Mouse (Mus musculus) right cerebral cortex, postnatal 10 days (tissue): ENCODE measurements around the gene Sec16a.

Experiments
- DNase-seq, 2 experiments: peaks; one replicate each; pipeline ENCODE4 v3.0.0; 2021; ENCODE audit warnings: low spot score in 2 of 2

Gene Sec16a

DNA sequence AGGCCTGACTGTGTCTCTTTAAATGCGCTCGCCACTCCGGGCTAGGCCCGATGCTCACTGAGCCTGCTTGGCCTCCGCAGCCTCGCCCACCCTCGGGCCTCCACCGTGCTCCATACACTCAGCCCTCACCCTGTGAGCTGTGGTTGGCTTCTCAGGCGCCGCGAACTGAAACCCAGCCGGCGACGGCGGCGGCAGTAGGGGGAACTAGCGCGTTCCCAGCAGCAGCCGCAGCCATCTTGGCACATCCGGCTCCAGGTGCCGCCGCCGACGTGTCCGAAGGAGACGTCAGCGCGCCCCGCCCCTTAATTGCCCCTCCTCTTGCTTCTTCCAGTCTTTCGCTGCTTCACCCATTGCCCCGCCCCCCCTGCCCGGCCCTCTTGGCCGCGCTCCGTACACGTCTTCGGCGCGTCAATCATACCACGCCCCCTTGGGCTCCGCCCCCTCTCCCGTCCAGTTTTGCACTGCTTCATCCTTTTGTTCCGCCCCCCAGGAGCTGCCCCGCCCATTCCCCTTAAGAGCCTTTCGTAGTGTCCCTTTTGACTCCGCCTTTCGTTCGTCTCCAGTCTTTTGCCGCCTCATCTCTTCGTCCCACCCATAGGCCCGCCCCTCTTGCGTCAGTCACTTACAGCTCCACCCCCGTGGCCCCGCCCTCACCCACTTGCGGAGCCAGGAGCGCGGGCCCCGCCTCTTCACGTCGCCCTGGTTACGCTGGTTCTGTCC lies at the start of gene Sec16a:
TSS of gene Sec16a (minus strand) at position 271 of the 720 bp plus-strand sequence.
- peak; percentile 100 for DNase-seq

DNA sequence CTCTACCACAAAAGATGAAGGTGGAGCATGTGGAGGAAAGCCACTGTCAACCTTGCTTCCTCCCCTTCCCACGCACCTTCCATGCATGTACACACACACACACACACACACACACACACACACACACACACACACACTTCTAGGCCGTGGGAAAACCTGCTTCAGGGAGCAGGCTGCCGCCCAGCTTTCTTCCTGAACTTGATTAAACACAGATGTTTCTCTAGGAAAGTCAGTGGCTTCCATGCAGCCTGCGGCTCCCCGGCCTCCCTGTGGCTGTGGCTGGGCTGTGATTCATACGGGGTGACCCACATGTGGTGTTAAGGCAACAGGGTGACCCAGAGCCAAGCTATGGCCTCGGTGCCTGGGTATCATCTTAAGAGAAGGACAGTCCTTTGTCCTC lies 49.4 kb upstream of the Sec16a start:
- DNase-seq = no peak

DNA sequence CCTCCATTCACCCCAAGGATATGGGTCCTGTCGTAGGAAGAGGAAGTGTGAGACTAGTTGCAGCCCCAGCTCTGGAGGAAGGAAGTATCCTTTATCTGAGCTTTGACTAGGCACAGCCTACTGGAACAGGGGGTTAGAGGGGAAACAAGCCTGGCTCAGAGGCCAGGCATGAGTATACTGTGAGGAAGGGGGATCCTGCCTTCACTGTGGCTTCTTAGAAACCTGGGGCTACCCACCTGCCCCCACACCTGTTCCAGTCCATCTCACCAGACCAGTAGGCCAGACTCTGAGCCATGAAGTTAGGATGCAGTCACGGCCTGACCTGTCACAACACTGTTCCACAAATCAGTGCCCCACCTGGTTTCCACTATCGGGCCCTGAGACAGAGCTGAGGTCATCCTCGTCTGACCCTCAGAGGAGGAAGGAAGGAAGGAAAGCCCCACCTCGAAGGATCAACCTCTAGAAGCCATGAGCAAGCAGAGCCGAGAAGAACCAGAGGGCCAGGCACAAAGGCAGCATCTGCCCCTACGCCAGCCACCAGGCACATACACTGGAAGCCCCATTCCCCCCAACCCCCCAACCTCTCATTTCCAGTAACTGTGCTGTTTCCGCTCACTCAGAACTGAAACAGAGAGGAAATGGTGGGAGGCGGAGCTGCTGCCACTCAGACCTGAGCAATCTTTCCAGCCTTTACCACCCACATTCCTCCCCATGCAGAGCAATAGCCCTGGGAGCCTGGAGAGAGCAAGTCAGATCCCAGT lies 48.2 kb upstream of the Sec16a start:
- DNase-seq = no peak

DNA sequence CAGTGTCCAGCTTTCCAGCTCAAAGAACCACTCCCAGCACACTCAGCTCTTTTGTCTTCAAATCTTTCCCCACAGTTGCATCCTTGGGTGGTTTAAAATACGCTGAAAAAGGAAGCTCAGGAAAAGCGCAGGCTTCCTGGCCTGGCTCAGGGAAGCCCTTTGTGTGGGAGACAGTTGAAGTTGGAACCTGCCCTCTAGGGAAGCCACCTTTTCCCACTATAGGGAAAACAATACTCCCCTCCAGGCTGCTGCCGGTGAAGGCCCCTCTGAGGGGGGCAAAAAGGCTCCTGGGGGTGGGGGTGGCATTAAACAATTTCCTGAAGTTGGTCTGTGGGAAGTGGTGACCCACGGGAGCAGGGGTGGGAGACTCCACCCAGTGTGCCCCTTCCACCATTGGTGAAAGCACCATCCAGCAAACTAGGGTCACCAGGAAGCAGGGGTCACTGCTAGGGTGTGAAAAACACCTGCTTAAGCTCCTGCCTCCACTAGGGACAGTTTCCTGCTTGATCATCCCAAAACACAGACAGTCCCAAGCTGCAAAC lies 45.8 kb upstream of the Sec16a start:
- DNase-seq = no peak

DNA sequence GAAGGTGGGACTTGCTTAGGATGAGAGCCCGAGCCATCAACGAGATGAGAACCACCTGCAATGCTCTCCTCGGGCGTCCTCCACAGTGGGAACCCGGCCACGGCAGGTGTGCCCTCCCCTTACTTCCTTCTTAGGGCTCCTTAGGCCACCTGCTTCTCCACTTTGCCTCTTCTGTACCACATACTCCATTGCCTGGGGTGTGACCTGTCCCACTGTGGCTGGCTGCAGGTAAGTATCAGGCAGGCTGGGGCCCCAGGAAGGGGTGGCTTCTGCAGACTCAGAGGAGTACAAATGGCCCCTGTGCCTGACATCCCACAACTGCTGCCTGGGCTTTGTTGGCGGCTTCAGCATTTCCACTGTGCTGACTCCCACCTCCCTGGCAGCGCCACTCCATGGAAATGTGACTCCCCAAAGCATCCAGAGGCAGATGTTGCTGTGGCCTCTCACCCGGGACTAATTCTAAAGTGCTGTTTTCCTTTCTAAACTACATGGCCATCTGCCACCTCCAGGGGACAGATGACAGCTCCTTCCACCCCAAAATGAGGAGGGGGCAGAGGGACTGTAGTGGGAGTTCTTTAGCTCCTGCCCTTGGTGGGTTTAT lies 43.6 kb upstream of the Sec16a start:
- no peak for DNase-seq

DNA sequence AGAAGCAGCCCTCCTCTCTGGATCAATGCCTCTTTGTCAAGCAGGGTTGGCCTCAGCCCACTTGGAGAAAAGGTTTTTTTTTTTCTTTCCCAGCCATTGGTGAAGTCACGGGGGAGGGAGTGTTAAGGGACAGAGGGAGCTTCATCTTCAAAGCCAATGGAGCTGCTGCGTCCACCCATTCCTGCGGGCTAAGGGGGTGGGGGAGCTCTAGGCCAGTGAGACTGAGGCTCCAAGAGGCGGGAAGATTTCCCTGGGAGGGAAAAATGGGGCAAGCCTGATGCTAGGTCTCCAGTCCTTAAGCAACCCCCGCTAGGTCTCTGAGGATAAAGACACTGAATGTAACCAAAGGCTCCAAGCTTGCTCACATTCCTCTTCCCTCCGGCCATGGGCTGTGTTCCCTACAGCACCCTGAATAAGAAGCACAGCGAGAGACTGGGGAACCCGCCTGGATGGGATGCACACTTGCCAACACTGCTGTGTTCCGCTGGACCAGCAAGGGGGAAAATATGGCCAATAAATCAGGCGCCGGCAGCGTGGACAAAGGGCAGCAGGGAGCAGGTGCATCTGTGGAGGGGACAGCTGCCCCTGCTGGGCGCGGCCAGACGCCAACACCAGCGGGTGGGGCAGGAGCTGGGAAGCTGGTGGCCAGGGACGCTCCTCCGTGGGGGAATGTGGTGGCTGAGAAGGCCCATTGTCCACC lies 42.5 kb upstream of the Sec16a start:
- DNase-seq = peak; percentile 83 to 89

DNA sequence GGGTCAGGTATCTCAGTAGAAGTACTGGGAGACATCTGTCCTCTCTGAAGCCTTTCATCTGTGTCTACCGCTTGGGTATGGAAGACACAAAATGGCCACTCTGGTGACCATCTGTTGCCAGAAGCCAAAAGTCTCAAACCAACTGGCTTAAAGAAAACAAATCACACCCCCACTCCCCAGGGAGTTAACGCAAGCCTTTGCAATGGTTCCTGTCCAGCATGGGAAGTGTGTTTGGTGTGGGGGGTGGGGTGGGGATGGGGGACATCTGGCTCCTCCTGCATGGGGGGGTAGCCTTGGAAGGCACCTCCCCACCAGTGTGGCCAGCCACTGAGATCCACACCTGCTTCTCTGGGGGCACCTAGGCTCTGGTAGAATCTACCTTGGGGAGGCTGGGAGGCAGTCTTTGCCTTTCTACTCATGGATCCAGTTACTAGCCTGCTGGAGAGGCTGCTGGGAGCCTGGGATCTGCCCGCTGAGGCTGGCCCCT lies 41.9 kb upstream of the Sec16a start:
- DNase-seq = no peak

DNA sequence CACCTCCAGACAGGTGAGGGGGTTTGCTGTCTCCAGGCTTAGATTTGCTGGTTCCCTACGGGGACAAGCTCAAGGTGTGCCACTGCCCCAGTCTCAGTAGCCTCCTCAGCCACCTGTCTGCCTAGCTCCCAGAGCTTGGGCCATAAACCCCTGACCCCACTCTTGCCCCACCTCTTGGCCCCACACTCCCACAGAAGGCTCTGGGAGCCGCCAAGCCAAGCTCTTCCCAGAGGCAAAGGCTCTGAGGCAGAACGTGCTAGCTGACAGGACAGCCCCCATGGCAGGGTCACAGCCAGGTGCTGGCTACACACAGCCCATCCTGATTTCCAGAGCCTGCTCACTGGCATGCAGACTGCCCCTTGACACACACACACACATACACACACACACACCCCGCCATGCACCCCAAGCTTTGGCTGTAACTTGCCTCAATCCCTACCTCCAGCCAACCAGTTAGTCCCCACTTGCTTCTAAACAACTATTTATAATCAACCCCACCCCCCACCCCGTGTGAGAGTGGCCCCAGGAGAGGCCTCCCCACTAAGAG lies 41.3 kb upstream of the Sec16a start:
- no peak for DNase-seq

DNA sequence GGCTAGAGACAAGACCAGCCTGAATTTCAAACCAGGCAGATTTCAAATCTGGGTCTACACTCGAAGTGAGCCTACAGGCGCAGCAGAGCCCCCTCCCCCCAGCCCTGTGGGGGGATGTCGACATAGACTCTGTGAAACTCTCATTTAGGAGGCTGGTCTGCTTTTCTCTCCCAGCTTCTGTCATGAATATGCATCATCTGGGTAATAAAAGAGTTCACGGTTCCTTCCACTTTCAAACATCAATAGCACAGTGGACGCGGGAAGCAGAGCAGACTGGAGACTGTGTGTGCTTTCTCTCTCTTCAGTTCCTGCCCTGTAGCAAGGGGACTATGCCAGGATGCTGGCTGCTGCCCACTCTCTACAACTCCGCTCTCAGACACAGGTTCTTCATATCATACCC lies 40.7 kb upstream of the Sec16a start:
- DNase-seq = peak; percentile 71 to 82

DNA sequence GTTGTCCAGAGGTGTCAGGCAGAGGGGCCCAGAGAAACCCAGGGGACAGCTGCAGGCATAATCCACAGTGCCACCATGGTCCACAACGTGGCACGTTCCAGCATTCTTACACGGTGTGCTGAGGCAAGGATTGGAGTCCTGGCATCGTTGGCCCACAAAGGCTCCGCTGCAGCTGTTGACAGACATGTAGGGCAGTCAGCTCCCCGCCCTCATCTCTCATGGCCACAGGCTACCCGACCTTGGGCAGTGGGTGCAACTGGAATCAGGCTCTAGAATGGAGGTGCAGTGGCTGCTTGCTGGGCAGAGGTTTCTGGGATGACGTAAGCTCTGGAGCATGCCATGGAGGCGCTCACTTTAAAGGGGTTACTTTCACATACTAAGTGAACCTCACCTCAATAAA lies 40.3 kb upstream of the Sec16a start:
- no peak for DNase-seq

DNA sequence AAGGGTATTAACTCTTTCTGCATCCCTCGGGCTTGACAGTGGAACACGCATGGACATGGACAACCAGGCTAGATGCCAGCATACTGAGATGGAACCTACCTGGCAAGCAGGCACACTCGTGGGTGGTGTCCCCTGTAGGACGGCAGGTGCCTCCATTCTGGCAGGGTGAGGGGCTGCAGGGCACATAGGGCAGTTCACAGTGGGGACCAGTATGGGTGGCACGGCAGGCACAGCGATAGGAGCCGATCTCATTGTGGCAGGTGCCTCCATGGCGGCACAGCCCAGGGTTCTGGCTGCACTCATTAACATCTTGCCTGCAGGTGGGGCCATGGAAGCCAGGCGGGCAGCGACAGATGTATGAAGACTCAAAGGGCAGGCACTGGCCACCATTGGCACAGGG lies 39.2 kb upstream of the Sec16a start:
- DNase-seq = no peak

DNA sequence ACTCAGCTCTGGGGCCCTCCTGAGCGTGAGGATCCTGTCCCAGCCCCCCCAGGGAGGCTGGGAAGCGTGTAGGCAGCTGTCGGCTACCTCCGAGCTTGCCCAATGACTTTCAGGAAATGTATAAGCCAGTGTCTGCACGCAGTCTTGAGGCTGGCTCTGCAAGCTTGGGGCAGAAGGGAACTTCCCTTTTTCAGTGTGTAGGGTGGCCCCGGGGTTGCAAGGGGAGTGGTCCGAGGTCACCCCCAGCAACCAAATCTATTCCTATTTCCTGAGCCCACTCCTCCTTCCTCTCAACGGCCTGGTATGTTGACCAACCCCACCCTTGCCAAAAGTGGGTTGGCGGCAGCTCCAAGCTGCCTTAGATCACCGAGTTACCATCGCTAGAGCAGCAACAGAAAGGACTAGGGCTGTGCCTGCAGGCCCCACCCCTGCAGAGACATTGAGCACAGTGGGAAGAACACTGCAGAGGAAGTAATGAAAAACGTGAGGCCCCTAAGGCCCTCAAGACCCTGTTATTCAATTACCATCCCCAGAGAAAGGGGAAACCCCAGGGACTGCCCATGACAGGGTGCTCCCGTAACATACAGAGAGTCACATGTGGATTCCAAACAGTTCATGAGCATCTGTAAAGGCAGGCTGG lies 38.3 kb upstream of the Sec16a start:
- no peak for DNase-seq

DNA sequence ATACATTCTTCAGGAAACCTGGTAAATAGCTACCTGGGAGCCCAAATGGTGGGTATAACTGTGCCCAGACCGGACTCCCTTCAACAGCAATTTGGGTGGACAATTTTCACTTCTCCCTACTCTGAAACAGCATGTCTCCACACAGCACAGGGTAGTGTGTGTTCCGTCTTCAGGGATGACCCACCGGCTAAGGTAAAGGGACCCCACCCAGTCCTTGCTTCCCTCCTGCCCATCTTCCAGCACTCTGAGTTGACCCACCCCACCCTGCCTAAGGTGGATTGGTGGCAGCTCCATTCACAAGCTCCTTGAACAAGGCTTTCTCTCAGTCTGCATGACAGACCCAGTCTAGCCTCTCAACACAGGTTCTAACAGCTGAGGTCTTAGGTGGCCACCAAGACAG lies 37.8 kb upstream of the Sec16a start:
- no peak for DNase-seq

DNA sequence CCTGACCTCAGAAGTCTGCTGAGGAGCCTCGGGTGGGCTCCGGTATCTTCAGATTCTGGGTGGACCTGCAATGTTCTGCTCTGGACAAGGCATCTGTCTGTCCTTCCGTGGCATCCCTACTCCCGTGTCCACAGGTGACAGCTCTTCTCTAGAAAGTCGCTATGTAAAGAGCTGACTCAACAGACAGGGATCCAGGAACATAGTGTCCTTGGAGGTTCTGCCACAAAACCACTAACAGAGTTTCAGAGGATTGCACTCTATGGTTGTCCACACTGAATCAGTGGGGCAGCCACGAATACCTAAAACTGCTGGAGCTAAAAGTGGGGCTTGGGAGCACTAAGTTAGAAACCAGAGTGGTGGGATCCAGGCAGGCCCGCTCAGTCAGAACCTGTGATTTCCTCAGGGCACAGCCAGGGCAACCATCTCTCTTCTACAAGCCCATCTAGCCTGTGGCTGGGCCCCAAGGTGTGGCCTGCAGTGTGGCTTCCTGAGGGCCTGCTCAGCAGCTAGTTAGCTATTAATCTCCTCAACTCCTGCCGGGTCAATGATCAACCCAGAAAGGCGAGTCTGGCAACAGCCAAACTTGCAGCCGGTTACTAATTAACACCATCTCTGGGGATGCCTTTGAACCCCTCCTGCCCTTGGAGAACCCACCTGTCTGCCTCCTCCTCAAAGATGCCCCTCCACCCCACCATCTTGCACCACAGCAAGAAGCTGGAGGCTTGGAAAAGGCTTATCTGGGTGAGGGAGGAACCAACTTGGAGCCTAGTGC lies 36.9 kb upstream of the Sec16a start:
- no peak for DNase-seq

DNA sequence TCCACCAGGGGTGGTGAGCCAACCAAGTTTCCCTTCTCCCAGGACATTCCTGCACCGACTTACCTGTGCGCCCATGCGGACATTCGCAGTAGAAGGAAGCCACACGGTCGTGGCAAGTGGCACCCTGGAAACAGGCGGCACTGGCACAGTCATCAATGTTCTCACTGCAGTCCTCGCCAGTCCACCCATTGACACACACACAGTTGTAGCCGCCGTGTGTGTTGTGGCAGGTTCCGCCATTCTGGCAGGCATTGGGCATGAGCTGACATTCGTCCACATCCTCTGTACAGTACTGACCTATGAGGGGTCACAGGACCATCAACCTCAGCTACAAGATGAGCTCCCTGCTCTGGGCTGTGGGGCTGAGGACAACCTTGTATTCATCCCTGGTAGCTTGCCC lies 35.9 kb upstream of the Sec16a start:
- no peak for DNase-seq

DNA sequence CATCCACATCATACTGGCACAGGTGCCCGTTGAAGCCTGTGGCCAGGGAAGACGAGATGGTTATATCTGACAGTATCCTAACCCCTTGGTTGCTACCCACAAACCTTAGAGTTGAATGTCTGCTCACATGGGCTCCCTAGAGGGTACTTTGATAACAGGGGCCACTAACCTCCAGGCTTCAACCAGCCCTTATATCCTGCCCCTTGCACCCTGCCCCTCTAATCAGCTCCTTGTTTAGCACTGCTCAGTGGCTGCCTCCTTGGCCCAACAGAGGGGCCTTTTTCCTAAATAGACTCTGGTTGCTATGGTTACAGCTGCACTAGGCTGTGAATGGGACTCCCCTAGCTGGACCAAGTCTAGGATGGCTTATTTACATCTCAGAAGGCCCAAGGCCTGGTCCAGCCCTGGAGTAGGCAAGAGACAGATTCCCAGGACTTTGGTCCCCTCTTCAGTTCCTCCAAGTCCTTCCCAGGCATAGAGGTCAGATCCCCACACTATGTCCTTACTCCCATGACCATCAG lies 33.7 kb upstream of the Sec16a start:
- DNase-seq = peak in 1 of 2 experiments; percentile 70

DNA sequence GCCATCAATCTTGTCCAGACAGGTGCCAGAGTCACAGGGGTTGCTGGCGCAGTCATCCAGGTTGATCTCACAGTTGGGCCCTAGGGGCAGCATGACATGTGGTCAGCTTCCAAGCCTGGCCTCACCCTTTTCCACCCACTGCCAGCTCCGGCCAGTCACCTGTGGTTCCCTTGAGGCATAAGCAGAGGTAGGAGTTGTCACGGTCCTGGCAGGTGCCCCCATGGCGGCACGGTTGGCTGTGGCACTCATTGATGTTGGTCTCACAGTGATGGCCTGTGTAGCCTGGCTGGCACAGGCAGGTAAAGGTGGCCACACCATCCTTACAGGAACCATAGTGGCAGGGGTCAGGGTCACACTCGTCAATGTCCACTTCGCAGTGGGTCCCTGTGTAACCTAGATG lies 32.9 kb upstream of the Sec16a start:
- DNase-seq = no peak

DNA sequence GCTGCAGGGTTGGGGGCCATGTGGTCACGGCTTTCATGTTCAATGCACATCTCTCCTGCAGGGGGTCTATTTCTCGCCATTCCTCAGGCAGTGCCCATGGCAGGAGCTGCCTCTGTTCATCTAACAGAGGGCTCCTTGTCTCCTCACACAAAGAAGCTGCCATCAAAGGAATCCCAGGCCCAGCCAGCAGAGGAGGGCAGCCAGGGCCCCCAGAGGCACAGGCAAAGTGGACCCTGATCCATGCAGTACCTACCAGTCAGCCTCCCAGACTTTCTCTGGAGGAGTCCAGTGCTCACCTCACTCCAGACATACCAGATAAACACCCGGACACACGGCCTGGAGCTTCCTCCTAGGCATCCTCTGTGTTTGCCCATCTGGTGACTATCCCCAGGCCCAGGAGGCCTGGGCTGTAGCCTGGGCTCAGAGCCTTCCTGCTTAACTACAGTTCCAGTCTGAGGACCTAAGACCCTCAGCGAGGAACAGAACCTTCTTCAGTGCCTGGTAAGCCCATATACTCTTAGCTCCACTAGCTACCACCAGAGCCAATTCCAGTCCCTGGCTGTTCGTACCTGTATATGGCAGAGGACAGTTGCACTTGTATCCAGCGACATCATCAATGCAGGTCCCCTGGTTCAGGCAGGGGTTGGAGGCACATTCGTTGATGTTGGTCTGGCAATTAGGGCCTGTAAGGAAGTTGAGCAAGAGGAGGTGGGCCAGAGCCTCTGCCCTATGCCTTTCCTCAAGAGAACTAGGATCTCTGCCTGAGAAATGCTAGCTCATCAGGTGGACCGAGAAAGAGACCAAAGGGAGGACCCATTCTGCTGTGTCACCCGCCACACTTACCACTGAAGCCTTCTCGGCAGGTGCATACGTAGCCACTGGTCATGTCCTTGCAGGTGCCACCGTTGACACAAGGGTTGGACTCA lies 30.8 kb upstream of the Sec16a start:
- DNase-seq = no peak
